Mouse (Mus musculus): ENCODE results near the gene Hadha. TPM values are rescaled to one million over a fixed set of nuclear protein-coding genes. Genes with fewer than 3 reads are reported as not detected.

The Hadha gene
- polyA plus RNA-seq (2012; rRNA removed): 88.2 and 89.6 TPM in 2 replicates

DNA sequence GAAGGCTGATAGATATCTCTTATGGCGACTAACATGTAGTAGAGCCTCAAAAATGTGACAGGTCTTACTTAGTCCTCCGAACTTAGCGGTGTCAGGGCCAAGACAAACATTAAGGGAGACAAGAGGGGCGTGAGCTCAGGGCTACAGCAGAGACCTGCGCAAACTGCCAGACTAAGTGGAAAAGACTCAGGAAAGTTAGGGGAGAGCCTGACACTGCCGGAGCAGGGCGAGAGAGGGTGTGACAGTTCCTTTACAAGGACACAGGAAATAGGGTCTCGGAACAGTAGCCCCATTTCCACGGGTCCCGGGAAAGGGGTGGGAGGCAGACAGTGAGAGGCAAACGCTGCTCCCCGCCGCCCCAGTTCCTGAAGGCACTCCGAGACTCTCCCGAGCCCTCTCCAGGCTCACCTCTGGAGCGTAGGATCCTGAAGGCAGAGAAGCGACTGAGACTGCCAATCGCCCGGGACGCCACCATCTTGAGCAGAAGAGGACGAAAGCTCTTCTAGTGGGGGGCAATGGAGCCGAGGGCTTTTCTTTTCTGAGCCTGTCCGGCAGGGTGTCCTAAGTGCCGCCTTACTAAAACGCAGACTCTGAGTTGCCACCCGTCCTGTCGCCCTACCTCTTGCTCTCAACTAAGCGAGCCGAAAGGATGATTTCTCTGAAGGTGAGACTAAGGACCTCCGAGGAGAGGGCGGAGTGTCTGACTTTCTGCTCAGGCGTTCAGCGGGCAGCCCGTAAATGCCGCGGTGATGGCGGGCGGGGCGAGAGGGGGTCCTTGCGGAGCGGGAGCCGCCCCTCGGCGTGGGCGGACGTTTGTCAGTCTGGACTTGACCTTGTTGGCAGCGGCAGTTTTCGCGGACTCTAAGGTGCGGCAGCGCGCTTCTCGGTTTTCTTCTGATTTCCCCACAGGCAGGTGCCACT is at the start of gene Hadha, which contains the start of gene Hadhb:
TSS of gene Hadha (minus strand) at position 689 of the 921 bp plus-strand sequence.
TSS of gene Hadhb (plus strand) at position 775 of the 921 bp plus-strand sequence.
- TF ChIP-seq CTCF (IDR thresholded peaks at IDR 0.05; ENCODE audit: borderline replicate concordance, insufficient read depth, low read depth, low read length): no peak
- TF ChIP-seq POLR2A (IDR thresholded peaks at IDR 0.05; ENCODE audit: borderline replicate concordance, insufficient read depth, low read length): peak; percentile 73
- Histone ChIP-seq H3K27ac (ENCODE audit: insufficient read depth, low read length) (peak within 1 kb of the TSS; percentile 99), H3K4me3 (replicated peaks; ENCODE audit: insufficient read depth, low read depth, low read length) (peak within 1 kb of the TSS; percentile 86), H3K27me3 (ENCODE audit: control insufficient read depth, insufficient read depth, low read length) (no peaks in the 10 kb centered on the region), H3K4me1 (ENCODE audit: control insufficient read depth, insufficient read depth, low read length) (no peaks in the 10 kb centered on the region; the same call in 1 of the 2 replicates)
- under 1% methylated on average over 53 of the region's 53 CpGs for WGBS
- peak; percentile 92 to 97 for DNase-seq

DNA sequence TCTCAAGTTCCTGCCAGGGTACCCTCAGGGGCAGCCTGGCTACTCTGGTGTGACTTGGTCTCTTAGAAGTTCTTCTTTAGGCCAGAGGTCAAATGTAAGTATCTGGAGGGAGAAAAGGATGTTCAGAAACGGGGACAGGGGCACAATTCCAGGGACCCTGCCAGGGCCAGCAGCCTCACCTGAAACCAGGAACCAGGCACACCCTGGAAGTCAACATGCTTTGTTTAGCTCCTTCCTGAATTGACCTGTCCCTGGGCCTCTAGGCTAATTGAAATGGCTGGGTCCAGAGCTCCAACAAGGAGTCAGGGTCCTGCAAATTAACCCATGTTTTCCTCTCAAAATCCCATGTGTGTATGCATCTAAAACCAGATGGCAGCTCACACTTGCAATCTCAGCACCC is 49.5 kb upstream of the Hadha start:
- no peak overlapping the region for H3K4me3 ChIP-seq (replicated peaks; ENCODE audit: insufficient read depth, low read depth, low read length)
- TF ChIP-seq CTCF (IDR thresholded peaks at IDR 0.05; ENCODE audit: borderline replicate concordance, insufficient read depth, low read depth, low read length): no peak
- no peak for TF ChIP-seq POLR2A (IDR thresholded peaks at IDR 0.05; ENCODE audit: borderline replicate concordance, insufficient read depth, low read length)
- no peak for DNase-seq
- H3K4me1 ChIP-seq (ENCODE audit: control insufficient read depth, insufficient read depth, low read length): no peaks in the 10 kb centered on the region
- H3K27me3 ChIP-seq (ENCODE audit: control insufficient read depth, insufficient read depth, low read length): no peaks in the 10 kb centered on the region
- 63% methylated on average over 1 of the region's 1 CpGs for WGBS
- H3K27ac ChIP-seq (ENCODE audit: insufficient read depth, low read length): no peak overlapping the region

DNA sequence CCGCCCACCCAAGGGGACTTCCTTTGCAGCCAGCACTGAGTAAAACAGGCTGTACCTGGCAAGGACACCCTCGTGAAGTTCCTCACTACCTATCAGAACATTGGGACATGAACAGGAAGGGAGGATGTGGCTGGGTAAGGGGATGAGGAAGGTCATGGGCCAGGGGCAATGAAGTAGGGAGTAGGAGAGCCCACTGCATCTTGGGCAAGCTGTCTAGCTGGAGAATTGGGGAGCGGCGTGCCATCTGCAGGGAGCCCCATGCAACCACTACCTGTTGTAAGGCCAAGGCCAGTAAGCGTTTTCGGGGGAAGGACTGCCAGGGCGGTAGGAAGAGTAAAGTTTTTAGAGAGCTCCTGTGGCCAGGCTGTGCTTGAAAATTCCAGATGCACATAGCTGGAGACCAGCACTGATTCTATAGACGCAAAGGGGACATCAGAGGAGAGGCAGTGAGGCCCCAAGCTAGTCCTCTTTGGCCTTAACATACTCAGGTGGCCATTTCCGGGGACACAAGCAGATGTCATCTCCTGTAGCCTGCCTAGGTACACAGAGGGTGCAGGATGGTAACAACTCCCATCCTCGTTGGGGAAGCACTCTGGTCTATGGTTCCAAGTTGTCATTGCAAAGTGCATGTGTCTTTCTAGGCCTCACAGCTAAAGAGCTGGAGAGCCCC is 48.4 kb upstream of the Hadha start:
- H3K4me1 ChIP-seq (ENCODE audit: control insufficient read depth, insufficient read depth, low read length): no peaks in the 10 kb centered on the region
- no peak overlapping the region for H3K4me3 ChIP-seq (replicated peaks; ENCODE audit: insufficient read depth, low read depth, low read length)
- no peaks in the 10 kb centered on the region for H3K27me3 ChIP-seq (ENCODE audit: control insufficient read depth, insufficient read depth, low read length)
- TF ChIP-seq CTCF (IDR thresholded peaks at IDR 0.05; ENCODE audit: borderline replicate concordance, insufficient read depth, low read depth, low read length) (no peak), POLR2A (IDR thresholded peaks at IDR 0.05; ENCODE audit: borderline replicate concordance, insufficient read depth, low read length) (no peak)
- H3K27ac ChIP-seq (ENCODE audit: insufficient read depth, low read length): no peak overlapping the region
- no peak for DNase-seq
- WGBS: 82% methylated on average over 10 of the region's 10 CpGs

- H3K27me3 ChIP-seq (ENCODE audit: control insufficient read depth, insufficient read depth, low read length): no peaks in the 10 kb centered on the region
- WGBS: 92% methylated on average over 7 of the region's 7 CpGs
- H3K27ac ChIP-seq (ENCODE audit: insufficient read depth, low read length): no peak overlapping the region
- DNase-seq: no peak
- no peak overlapping the region for H3K4me3 ChIP-seq (replicated peaks; ENCODE audit: insufficient read depth, low read depth, low read length)
- TF ChIP-seq CTCF (IDR thresholded peaks at IDR 0.05; ENCODE audit: borderline replicate concordance, insufficient read depth, low read depth, low read length): no peak
- no peak for TF ChIP-seq POLR2A (IDR thresholded peaks at IDR 0.05; ENCODE audit: borderline replicate concordance, insufficient read depth, low read length)
- no peaks in the 10 kb centered on the region for H3K4me1 ChIP-seq (ENCODE audit: control insufficient read depth, insufficient read depth, low read length)
Observed at GRCm38 (mm10) chr5:30202221-30202620, 47.3 kb upstream of the Hadha start.

DNA sequence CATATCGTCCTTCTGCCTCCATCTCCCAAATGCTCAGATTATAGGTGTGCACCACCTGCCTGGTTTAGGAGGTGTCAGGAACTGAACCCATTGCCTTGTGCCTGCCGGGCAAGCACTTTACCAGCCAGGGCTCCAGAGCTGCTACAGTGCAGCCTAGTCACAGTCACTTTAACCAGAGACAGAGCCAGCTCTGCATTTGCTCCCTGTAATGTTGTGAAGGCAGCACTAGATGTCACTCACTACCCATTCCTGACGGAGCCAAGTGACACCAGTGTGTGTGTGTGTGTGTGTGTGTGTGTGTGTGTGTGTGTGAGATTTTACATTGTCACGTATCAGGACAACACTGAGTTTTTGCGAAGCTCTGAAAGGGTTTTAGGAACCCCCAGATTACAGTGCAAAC is 46.6 kb upstream of the Hadha start:
- H3K27me3 ChIP-seq (ENCODE audit: control insufficient read depth, insufficient read depth, low read length): no peaks in the 10 kb centered on the region
- no peak overlapping the region for H3K4me3 ChIP-seq (replicated peaks; ENCODE audit: insufficient read depth, low read depth, low read length)
- WGBS: 41% methylated on average over 5 of the region's 5 CpGs
- no peaks in the 10 kb centered on the region for H3K4me1 ChIP-seq (ENCODE audit: control insufficient read depth, insufficient read depth, low read length)
- peak; percentile 20 to 29 for DNase-seq
- no peak overlapping the region for H3K27ac ChIP-seq (ENCODE audit: insufficient read depth, low read length)
- no peak for TF ChIP-seq POLR2A (IDR thresholded peaks at IDR 0.05; ENCODE audit: borderline replicate concordance, insufficient read depth, low read length)
- peak; percentile 61; the same call in 1 of the 2 replicates for TF ChIP-seq CTCF (IDR thresholded peaks at IDR 0.05; ENCODE audit: borderline replicate concordance, insufficient read depth, low read depth, low read length)

GRCm38 (mm10) chr5:30198257-30198656 is 43.3 kb upstream of the Hadha start:
- Histone ChIP-seq H3K27ac (ENCODE audit: insufficient read depth, low read length) (no peak overlapping the region), H3K4me1 (ENCODE audit: control insufficient read depth, insufficient read depth, low read length) (no peaks in the 10 kb centered on the region), H3K4me3 (replicated peaks; ENCODE audit: insufficient read depth, low read depth, low read length) (no peak overlapping the region), H3K27me3 (ENCODE audit: control insufficient read depth, insufficient read depth, low read length) (no peaks in the 10 kb centered on the region)
- TF ChIP-seq POLR2A (IDR thresholded peaks at IDR 0.05; ENCODE audit: borderline replicate concordance, insufficient read depth, low read length): no peak
- no peak for TF ChIP-seq CTCF (IDR thresholded peaks at IDR 0.05; ENCODE audit: borderline replicate concordance, insufficient read depth, low read depth, low read length)
- no peak for DNase-seq
- 77% methylated on average over 7 of the region's 7 CpGs for WGBS

DNA sequence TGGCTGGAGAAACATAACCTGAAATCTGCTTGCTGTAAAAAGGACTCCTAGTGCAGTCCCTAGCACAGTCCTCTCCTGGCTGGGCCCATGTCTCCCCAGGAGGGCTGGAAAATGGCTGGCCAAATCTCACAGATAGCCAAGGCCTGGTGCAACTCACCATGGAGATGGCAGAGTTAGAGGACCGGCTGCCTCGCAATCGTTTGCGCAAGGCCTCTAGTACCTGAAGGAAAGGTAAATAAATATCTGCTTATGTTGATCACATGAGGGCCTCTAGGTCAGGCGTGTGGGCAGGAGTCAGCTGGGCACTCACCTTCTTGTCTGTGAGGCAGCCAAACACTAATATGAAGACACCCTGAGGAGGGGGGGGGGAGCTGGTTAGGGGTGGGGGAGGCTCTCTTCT is 40.4 kb upstream of the Hadha start:
- no peak for TF ChIP-seq POLR2A (IDR thresholded peaks at IDR 0.05; ENCODE audit: borderline replicate concordance, insufficient read depth, low read length)
- no peak for TF ChIP-seq CTCF (IDR thresholded peaks at IDR 0.05; ENCODE audit: borderline replicate concordance, insufficient read depth, low read depth, low read length)
- H3K4me3 ChIP-seq (replicated peaks; ENCODE audit: insufficient read depth, low read depth, low read length): no peak overlapping the region
- H3K27ac ChIP-seq (ENCODE audit: insufficient read depth, low read length): no peak overlapping the region
- no peak for DNase-seq
- H3K4me1 ChIP-seq (ENCODE audit: control insufficient read depth, insufficient read depth, low read length): no peaks in the 10 kb centered on the region
- H3K27me3 ChIP-seq (ENCODE audit: control insufficient read depth, insufficient read depth, low read length): no peaks in the 10 kb centered on the region
- 82% methylated on average over 5 of the region's 5 CpGs for WGBS
